Mouse (Mus musculus): ENCODE results near the gene Taok3. TPM values are rescaled to one million over a fixed set of nuclear protein-coding genes. Genes with fewer than 3 reads are reported as not detected.

Taok3 gene
- polyA plus RNA-seq, 1 experiment from 2014 or later, result 40.4 TPM

GRCm38 (mm10) chr5:117160499-117160898 is 40.6 kb downstream of the Taok3 start:
- Histone ChIP-seq H3K36me3 (ENCODE audit: control insufficient read depth, insufficient read depth) (peaks cover 8% of the 10 kb centered on the region; the same call in 1 of the 2 replicates), H3K4me3 (ENCODE audit: low read depth, low read length) (no peak overlapping the region), H3K4me2 (replicated peaks; ENCODE audit: low read depth) (peak overlapping the region; percentile 37; the same call in 1 of the 2 replicates), H3K9me3 (ENCODE audit: control insufficient read depth) (no peaks in the 10 kb centered on the region), H3K9ac (ENCODE audit: low read depth, low read length) (no peak overlapping the region), H3K27me3 (replicated peaks; ENCODE audit: control insufficient read depth, insufficient read depth, low read length) (no peaks in the 10 kb centered on the region), H3K4me1 (replicated peaks; ENCODE audit: control insufficient read depth, insufficient read depth, low read length) (no peaks in the 10 kb centered on the region), H3K27ac (ENCODE audit: low read depth, low read length) (peak overlapping the region; percentile 91)
- WGBS, result 17% methylated on average over 10 of the region's 10 CpGs
- no peak for TF ChIP-seq CTCF (IDR thresholded peaks at IDR 0.05; ENCODE audit: low read depth)
- peak; percentile 91 for ATAC-seq

- WGBS, result 94% methylated on average over 13 of the region's 13 CpGs
- Histone ChIP-seq H3K27me3 (replicated peaks; ENCODE audit: control insufficient read depth, insufficient read depth, low read length) (no peaks in the 10 kb centered on the region), H3K4me3 (ENCODE audit: low read depth, low read length) (no peak overlapping the region), H3K4me2 (replicated peaks; ENCODE audit: low read depth) (no peak overlapping the region), H3K9ac (ENCODE audit: low read depth, low read length) (no peak overlapping the region), H3K9me3 (ENCODE audit: control insufficient read depth) (no peaks in the 10 kb centered on the region), H3K36me3 (ENCODE audit: control insufficient read depth, insufficient read depth) (peaks cover 4% of the 10 kb centered on the region; the same call in 1 of the 2 replicates), H3K27ac (ENCODE audit: low read depth, low read length) (no peak overlapping the region), H3K4me1 (replicated peaks; ENCODE audit: control insufficient read depth, insufficient read depth, low read length) (no peaks in the 10 kb centered on the region)
- no peak for ATAC-seq
- no peak for TF ChIP-seq CTCF (IDR thresholded peaks at IDR 0.05; ENCODE audit: low read depth)
These were observed 43.9 kb downstream of the Taok3 start for GRCm38 (mm10) chr5:117163790-117164189.

GRCm38 (mm10) chr5:117164516-117164915 is 44.6 kb downstream of the Taok3 start:
- Histone ChIP-seq H3K4me1 (replicated peaks; ENCODE audit: control insufficient read depth, insufficient read depth, low read length) (no peaks in the 10 kb centered on the region), H3K9ac (ENCODE audit: low read depth, low read length) (no peak overlapping the region), H3K4me3 (ENCODE audit: low read depth, low read length) (no peak overlapping the region), H3K4me2 (replicated peaks; ENCODE audit: low read depth) (no peak overlapping the region), H3K27ac (ENCODE audit: low read depth, low read length) (no peak overlapping the region), H3K9me3 (ENCODE audit: control insufficient read depth) (no peaks in the 10 kb centered on the region), H3K27me3 (replicated peaks; ENCODE audit: control insufficient read depth, insufficient read depth, low read length) (no peaks in the 10 kb centered on the region), H3K36me3 (ENCODE audit: control insufficient read depth, insufficient read depth) (peaks cover 4% of the 10 kb centered on the region; the same call in 1 of the 2 replicates)
- ATAC-seq, result peak; percentile 76
- 57% methylated on average over 5 of the region's 5 CpGs for WGBS
- no peak; the same call in 1 of the 2 replicates for TF ChIP-seq CTCF (IDR thresholded peaks at IDR 0.05; ENCODE audit: low read depth)

- ATAC-seq, result no peak
These were observed 45.0 kb downstream of the Taok3 start for GRCm38 (mm10) chr5:117164923-117165322.

GRCm38 (mm10) chr5:117165946-117166345 is 46.0 kb downstream of the Taok3 start:
- Histone ChIP-seq H3K27ac (ENCODE audit: low read depth, low read length) (no peak overlapping the region), H3K4me3 (ENCODE audit: low read depth, low read length) (no peak overlapping the region), H3K4me2 (replicated peaks; ENCODE audit: low read depth) (no peak overlapping the region), H3K4me1 (replicated peaks; ENCODE audit: control insufficient read depth, insufficient read depth, low read length) (no peaks in the 10 kb centered on the region), H3K36me3 (ENCODE audit: control insufficient read depth, insufficient read depth) (peaks cover 4% of the 10 kb centered on the region; the same call in 1 of the 2 replicates), H3K27me3 (replicated peaks; ENCODE audit: control insufficient read depth, insufficient read depth, low read length) (no peaks in the 10 kb centered on the region), H3K9me3 (ENCODE audit: control insufficient read depth) (no peaks in the 10 kb centered on the region), H3K9ac (ENCODE audit: low read depth, low read length) (no peak overlapping the region)
- no peak for TF ChIP-seq CTCF (IDR thresholded peaks at IDR 0.05; ENCODE audit: low read depth)
- ATAC-seq, result no peak
- whole genome bisulfite sequencing, result 53% methylated on average over 2 of the region's 2 CpGs

More at GRCm38 (mm10) chr5:117164923-117165322, 45.0 kb downstream of the Taok3 start:
- no peak overlapping the region for H3K4me3 ChIP-seq (ENCODE audit: low read depth, low read length)
- no peaks in the 10 kb centered on the region for H3K4me1 ChIP-seq (replicated peaks; ENCODE audit: control insufficient read depth, insufficient read depth, low read length)
- no peaks in the 10 kb centered on the region for H3K9me3 ChIP-seq (ENCODE audit: control insufficient read depth)
- TF ChIP-seq CTCF (IDR thresholded peaks at IDR 0.05; ENCODE audit: low read depth), result no peak
- H3K36me3 ChIP-seq (ENCODE audit: control insufficient read depth, insufficient read depth), result peaks cover 4% of the 10 kb centered on the region; the same call in 1 of the 2 replicates
- no peaks in the 10 kb centered on the region for H3K27me3 ChIP-seq (replicated peaks; ENCODE audit: control insufficient read depth, insufficient read depth, low read length)
- H3K27ac ChIP-seq (ENCODE audit: low read depth, low read length), result no peak overlapping the region
- H3K4me2 ChIP-seq (replicated peaks; ENCODE audit: low read depth), result no peak overlapping the region
- WGBS, result 86% methylated on average over 2 of the region's 2 CpGs
- H3K9ac ChIP-seq (ENCODE audit: low read depth, low read length), result no peak overlapping the region

GRCm38 (mm10) chr5:117166811-117167365 is 47.0 kb downstream of the Taok3 start:
- H3K4me1 ChIP-seq (replicated peaks; ENCODE audit: control insufficient read depth, insufficient read depth, low read length), result no peaks in the 10 kb centered on the region
- no peak overlapping the region for H3K4me2 ChIP-seq (replicated peaks; ENCODE audit: low read depth)
- no peak for TF ChIP-seq CTCF (IDR thresholded peaks at IDR 0.05; ENCODE audit: low read depth)
- H3K9ac ChIP-seq (ENCODE audit: low read depth, low read length), result no peak overlapping the region
- no peak overlapping the region for H3K27ac ChIP-seq (ENCODE audit: low read depth, low read length)
- H3K36me3 ChIP-seq (ENCODE audit: control insufficient read depth, insufficient read depth), result peaks cover 4% of the 10 kb centered on the region; the same call in 1 of the 2 replicates
- H3K4me3 ChIP-seq (ENCODE audit: low read depth, low read length), result no peak overlapping the region
- no peaks in the 10 kb centered on the region for H3K9me3 ChIP-seq (ENCODE audit: control insufficient read depth)
- no peaks in the 10 kb centered on the region for H3K27me3 ChIP-seq (replicated peaks; ENCODE audit: control insufficient read depth, insufficient read depth, low read length)
- ATAC-seq, result no peak
- 82% methylated on average over 11 of the region's 11 CpGs for WGBS
